Mouse (Mus musculus): ENCODE measurements around the gene Prss36.

DNA sequence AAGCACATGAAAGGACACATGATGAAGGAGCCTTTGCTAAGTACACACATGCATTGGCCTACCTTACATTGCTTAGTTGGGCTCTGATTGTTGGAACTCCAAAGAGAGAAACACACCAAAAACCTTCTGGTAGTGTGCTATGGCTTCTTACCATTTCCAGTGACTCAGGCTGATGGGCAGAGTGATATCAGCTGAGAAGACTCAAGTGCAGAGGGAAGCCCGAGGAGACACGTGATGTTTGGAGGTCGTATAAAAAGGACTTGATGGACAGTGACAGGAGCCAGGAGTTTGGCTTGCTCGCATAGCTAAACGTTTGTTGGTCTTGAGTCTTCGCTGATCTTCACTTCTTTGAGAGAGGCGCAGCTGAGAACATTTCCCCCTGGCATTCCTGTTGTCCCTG, 49.0 kb downstream of the Prss36 start:
- TF ChIP-seq CTCF (IDR thresholded peaks at IDR 0.05; ENCODE audit: low read depth), result no peak
- no peak for TF ChIP-seq EP300 (IDR thresholded peaks at IDR 0.05; ENCODE audit: low read depth)
